Mouse (Mus musculus): ENCODE measurements around the gene Cdc14a. TPM values are rescaled to one million over a fixed set of nuclear protein-coding genes. Genes with fewer than 3 reads are reported as not detected.

Gene Cdc14a
- total RNA-seq, 2 experiments from 2014 or later = 20.8 to 30.2 TPM

Other genes with a start within 250 kb of the Cdc14a start
- gene Gpr88, start 170.5 kb downstream of the Cdc14a start, total RNA-seq (2021) = not detected
- gene Rtca, start 84.2 kb upstream of the Cdc14a start, total RNA-seq (2021) = 10 to 100 TPM; 21.2 to 22.7 TPM
- 10 to 100 TPM; 26.3 to 31.2 TPM for gene Dbt, start 89.0 kb upstream of the Cdc14a start, total RNA-seq (2021)
- 10 to 100 TPM; 42.6 to 54.3 TPM for gene Lrrc39, start 138.9 kb upstream of the Cdc14a start, total RNA-seq (2021)
- 1 to 10 TPM; 1.5 to 3.6 TPM for gene Sass6, start 170.9 kb upstream of the Cdc14a start, total RNA-seq (2021)
- gene Trmt13, start 190.6 kb upstream of the Cdc14a start, total RNA-seq (2021) = 1 to 10 TPM; 4.8 to 5.5 TPM
- gene Mfsd14a, start 238.6 kb upstream of the Cdc14a start, total RNA-seq (2021) = 10 to 100 TPM; 11.6 to 12.1 TPM